Mouse (Mus musculus) erythroid progenitor cell, adult 5-6 weeks (primary cell): Measurements from ENCODE around the gene Nat8f5. TPM values are rescaled to one million over a fixed set of nuclear protein-coding genes. Genes with fewer than 3 reads are reported as not detected.
"Not testable (repeated sequence)": the region's sequence is repeated elsewhere in the genome, so short reads cannot be mapped to it uniquely, and the experiment has no call there.

Experiments
- ATAC-seq: replicated peaks from 2 replicates; pipeline ENCODE4 v1.8.0; 2016; ENCODE audit warnings: moderate number of reproducible peaks, mild to moderate bottlenecking, moderate TSS enrichment, inconsistent platforms; ENCODE audit not compliant: poor library complexity, low FRiP score, severe bottlenecking
- total RNA-seq, 2 experiments: library from RNA; stranded (forward) in 1 of 2; stranded (reverse) in 1 of 2; fragments of 150-400 nt in 1 of 2; fragments of 186-747, 209-891 nt in 1 of 2; gene quantifications; 2 replicates each; pipeline versions ENCODE4 v1.2.3 to v1.2.4; 2015 to 2017; ENCODE audit warnings: low replicate concordance in 2 of 2

Gene Nat8f5
- total RNA-seq (2015; ENCODE audit: low replicate concordance) (not detected in 2 replicates), total RNA-seq (2017; ENCODE audit: low replicate concordance) (not detected in 2 replicates)

- ATAC-seq: no peak
Measured at GRCm38 (mm10) chr6:85820837-85821236, at the start of gene Nat8f5, which contains the start of gene Nat8f6. TSS of gene Nat8f5 (minus strand) at chr6:85820972. TSS of gene Nat8f6 (minus strand) at chr6:85820954.

- ATAC-seq: not testable (repeated sequence)
Measured at GRCm38 (mm10) chr6:85869006-85869405, 48.2 kb upstream of the Nat8f5 start, which contains the start of gene Nat8f2. TSS of gene Nat8f2 (minus strand) at chr6:85869158.

GRCm38 (mm10) chr6:85867726-85868690 is 47.2 kb upstream of the Nat8f5 start:
- ATAC-seq: no peak

GRCm38 (mm10) chr6:85866995-85867394 is 46.2 kb upstream of the Nat8f5 start:
- ATAC-seq: not testable (repeated sequence)

- not testable (repeated sequence) for ATAC-seq
Measured at GRCm38 (mm10) chr6:85866166-85866565, 45.4 kb upstream of the Nat8f5 start.

GRCm38 (mm10) chr6:85864900-85865639 is 44.3 kb upstream of the Nat8f5 start:
- ATAC-seq: not testable (repeated sequence)

- ATAC-seq: no peak
Measured at GRCm38 (mm10) chr6:85863840-85864239, 43.1 kb upstream of the Nat8f5 start.

GRCm38 (mm10) chr6:85863136-85863535 is 42.4 kb upstream of the Nat8f5 start:
- ATAC-seq: no peak

- ATAC-seq: no peak
Measured at GRCm38 (mm10) chr6:85862565-85862964, 41.8 kb upstream of the Nat8f5 start.

GRCm38 (mm10) chr6:85861247-85861646 is 40.5 kb upstream of the Nat8f5 start:
- no peak for ATAC-seq

GRCm38 (mm10) chr6:85856194-85856678 is 35.5 kb upstream of the Nat8f5 start:
- no peak for ATAC-seq

GRCm38 (mm10) chr6:85853481-85853880 is 32.7 kb upstream of the Nat8f5 start:
- ATAC-seq: no peak

GRCm38 (mm10) chr6:85851062-85851773 is 30.4 kb upstream of the Nat8f5 start:
- no peak for ATAC-seq

GRCm38 (mm10) chr6:85849240-85849639 is 28.5 kb upstream of the Nat8f5 start:
- no peak for ATAC-seq

- no peak for ATAC-seq
Measured at GRCm38 (mm10) chr6:85848140-85848539, 27.4 kb upstream of the Nat8f5 start.

GRCm38 (mm10) chr6:85846921-85847320 is 26.1 kb upstream of the Nat8f5 start:
- no peak for ATAC-seq

- peak; percentile 79; the same call in 1 of the 2 replicates for ATAC-seq
Measured at GRCm38 (mm10) chr6:85843677-85844458, 23.1 kb upstream of the Nat8f5 start.

- ATAC-seq: no peak
Measured at GRCm38 (mm10) chr6:85839982-85840381, 19.2 kb upstream of the Nat8f5 start.

GRCm38 (mm10) chr6:85838674-85839073 is 17.9 kb upstream of the Nat8f5 start:
- ATAC-seq: no peak
